Comparison of ENCODE assay signal across 20 mouse cellular contexts in the genomic region with DNA sequence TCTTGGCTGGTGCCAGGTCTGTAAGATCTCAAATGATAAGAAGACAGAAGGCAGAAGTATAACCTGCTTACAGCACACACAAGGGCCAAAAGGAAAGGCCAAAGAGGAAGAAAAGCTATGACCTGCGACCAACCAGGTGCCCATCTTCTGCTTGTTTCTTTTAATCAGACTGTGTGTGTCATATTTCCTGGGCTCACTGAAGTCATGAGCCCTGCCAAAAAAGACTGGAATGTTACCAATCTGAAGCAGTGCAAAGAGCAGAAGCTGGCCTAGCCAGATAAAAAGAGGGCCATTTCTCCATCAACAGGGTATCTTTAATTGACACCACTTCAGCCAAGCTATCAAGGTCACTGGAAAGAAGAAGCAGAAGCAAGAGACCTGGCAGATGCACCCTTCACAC. TPM values are rescaled to one million over a fixed set of nuclear protein-coding genes. Genes with fewer than 3 reads are reported as not detected.
DNase-seq lines count a peak whose midpoint lies in the region; ATAC-seq and TF ChIP-seq lines count a peak whose summit lies in the region.
"Had no signal": no experiment of that assay in that cellular context is flagged by ENCODE, and none has a peak within 500 bp of the region (broad histone marks: within the 10 kb centered on the region; RNA-seq: fewer than 3 reads in every experiment).

No protein-coding gene starts in this region.

- 92% methylated on average over 1 of the region's 1 CpGs for WGBS in forebrain, embryonic 13.5 days

- no peaks in the 10 kb centered on the region for H3K27me3 ChIP-seq in forebrain, embryonic 13.5 days
- H3K27me3 ChIP-seq: forebrain, embryonic 15.5 days; hindbrain, embryonic 12.5 days had no signal

- ATAC-seq in forebrain, embryonic 13.5 days, result no peak
- ATAC-seq: forebrain, embryonic 15.5 days; hindbrain, embryonic 16.5 days; inflammation-experienced regulatory T-cells, adult 6 months; intestine, postnatal 0 days had no signal

- H3K4me1 ChIP-seq in bone marrow macrophage, adult 2 months (ENCODE audit: control insufficient read depth, insufficient read depth, low read length), result peaks cover 55% of the 10 kb centered on the region
- no peaks in the 10 kb centered on the region for H3K4me1 ChIP-seq in forebrain, embryonic 13.5 days
- H3K4me1 ChIP-seq: embryonic facial prominence, embryonic 10.5 days; forebrain, embryonic 15.5 days; heart, embryonic 10.5 days; hindbrain, embryonic 12.5 days had no signal

- no peak for TF ChIP-seq POLR2A in bone marrow macrophage, adult 2 months (IDR thresholded peaks at IDR 0.05; ENCODE audit: borderline replicate concordance, low read depth, low read length)

- H3K9me3 ChIP-seq in forebrain, embryonic 13.5 days (replicated peaks), result no peaks in the 10 kb centered on the region
- H3K9me3 ChIP-seq: embryonic facial prominence, embryonic 10.5 days; forebrain, embryonic 15.5 days; heart, embryonic 10.5 days; hindbrain, embryonic 12.5 days had no signal

- TF ChIP-seq CTCF in bone marrow macrophage, adult 2 months (IDR thresholded peaks at IDR 0.05; ENCODE audit: low read depth, low read length), result no peak

- H3K27ac ChIP-seq in bone marrow macrophage, adult 2 months (ENCODE audit: insufficient read depth, low read depth, low read length), result peak overlapping the region; percentile 15; the same call in 1 of the 2 replicates
- H3K27ac ChIP-seq in forebrain, embryonic 13.5 days, result no peak overlapping the region
- H3K27ac ChIP-seq: embryonic facial prominence, embryonic 10.5 days; forebrain, embryonic 15.5 days; heart, embryonic 10.5 days; hindbrain, embryonic 12.5 days had no signal

- no peaks in the 10 kb centered on the region for H3K36me3 ChIP-seq in forebrain, embryonic 13.5 days (ENCODE audit: poor library complexity, severe bottlenecking)
- H3K36me3 ChIP-seq: embryonic facial prominence, embryonic 10.5 days; forebrain, embryonic 15.5 days; heart, embryonic 10.5 days; hindbrain, embryonic 12.5 days had no signal

- H3K9ac ChIP-seq in forebrain, embryonic 13.5 days, result no peak overlapping the region
- H3K9ac ChIP-seq: forebrain, embryonic 15.5 days; hindbrain, embryonic 12.5 days had no signal

- DNase-seq in adrenal gland, postnatal 36 days, result peak; percentile 11 to 50
- no peak for DNase-seq in adrenal gland, postnatal 4 days (ENCODE audit: low spot score in 2 of 2)
- peak; percentile 25 for DNase-seq in cerebellum, adult 9-11 months
- DNase-seq in cerebellum, adult 11 months, result no peak
- peak; percentile 60 to 73 for DNase-seq in cerebellum, postnatal 10 days
- DNase-seq in left cerebral cortex, adult 8-10 months (ENCODE audit: low spot score in 2 of 2), result no peak
- DNase-seq: gastrocnemius, postnatal 36 days; heart, adult 11 months; heart, postnatal 10 days; heart, postnatal 4 days; kidney, adult 8-10 months had no signal

- no peak overlapping the region for H3K4me3 ChIP-seq in bone marrow macrophage, adult 2 months (ENCODE audit: insufficient read depth, low read length)
- H3K4me3 ChIP-seq in forebrain, embryonic 13.5 days, result no peak overlapping the region
- H3K4me3 ChIP-seq: embryonic facial prominence, embryonic 10.5 days; forebrain, embryonic 15.5 days; heart, embryonic 10.5 days; hindbrain, embryonic 12.5 days had no signal

- H3K4me2 ChIP-seq in forebrain, embryonic 13.5 days, result no peak overlapping the region
- H3K4me2 ChIP-seq: forebrain, embryonic 15.5 days; hindbrain, embryonic 12.5 days had no signal

RNA-seq across cellular contexts. Expression of a gene that starts 9.8 kb away (rescaled TPM):
- total RNA-seq in adrenal gland, postnatal 36 days (2021), result 10 to 100 TPM in 1 of 2 experiments, 1 to 10 TPM in 1; 9.1 to 19.5 TPM
- total RNA-seq in adrenal gland, postnatal 4 days (2021), result 1 to 10 TPM; 6.6 to 6.7 TPM
- polyA plus RNA-seq in bone marrow macrophage, adult 2 months (2012; ENCODE audit: insufficient read depth, insufficient read length, missing spikeins), result 312 and 343 TPM in 2 replicates
- total RNA-seq in left cerebral cortex, adult 8-10 months (2022), result 1 to 10 TPM; 2.3 to 5.0 (median 3.6) TPM
- polyA plus RNA-seq in forebrain, embryonic 13.5 days (2015; fragmentation: Nextera tagmentation; extraction: Ambion mirVana), result 0.99 and 1.1 TPM in 2 replicates

Comparison
In these comparisons a context has a peak if more than half of its experiments do, and no peak if none do; other contexts are left out.
1. DNase-seq: peak in adrenal gland, postnatal 36 days (2 of 2), cerebellum, adult 9-11 months (single experiment) and cerebellum, postnatal 10 days (2 of 2); none in adrenal gland, postnatal 4 days (0 of 2), cerebellum, adult 11 months (single experiment) and left cerebral cortex, adult 8-10 months (0 of 2).